Mouse (Mus musculus) limb, embryonic 10.5 days (tissue): ENCODE results near the gene Heyl. TPM values are rescaled to one million over a fixed set of nuclear protein-coding genes. Genes with fewer than 3 reads are reported as not detected.
A peak's percentile ranks its signal among the peaks of the same experiment; 100 is the strongest.

Source experiments
- DNase-seq: peaks from one replicate; pipeline ENCODE4 v3.0.0-alpha.2; 2017; ENCODE audit warnings: low spot score
- H3K27ac ChIP-seq: fragments of 300-500 bp; sonication (generic); 2 replicates; pipeline ENCODE4 v1.5.1; 2016; ENCODE audit warnings: mild to moderate bottlenecking
- H3K27me3 ChIP-seq: fragments of 300-500 bp; sonication (generic); 2 replicates; pipeline ENCODE4 v1.6.1; 2016; ENCODE audit warnings: low read depth, mild to moderate bottlenecking; ENCODE audit not compliant: poor library complexity, severe bottlenecking
- H3K36me3 ChIP-seq: fragments of 300-500 bp; sonication (generic); 2 replicates; pipeline ENCODE4 v1.6.1; 2016; ENCODE audit warnings: mild to moderate bottlenecking, moderate library complexity
- H3K4me1 ChIP-seq: fragments of 300-500 bp; sonication (generic); 2 replicates; pipeline ENCODE4 v1.6.1; 2016
- H3K4me3 ChIP-seq: fragments of 300-500 bp; sonication (generic); 2 replicates; pipeline ENCODE4 v1.5.1; 2016; ENCODE audit warnings: mild to moderate bottlenecking, moderate library complexity
- H3K9me3 ChIP-seq: fragments of 300-500 bp; sonication (generic); replicated peaks from 2 replicates; pipeline ENCODE4 v1.6.1; 2016; ENCODE audit warnings: mild to moderate bottlenecking
- WGBS: fragments of 180-500 bp; shearing (Covaris S2); methylation state at CpG from one replicate; pipeline ENCODE4 v1.1.7; 2016; 5-methylcytosine and 5-hydroxymethylcytosine counted together
- polyA plus RNA-seq: library from polyadenylated mRNA; unstranded; fragments of >200 nt; fragmentation: Nextera tagmentation; extraction: Ambion mirVana; gene quantifications from 2 replicates; pipeline ENCODE4 v1.2.1, GENCODE M21; 2016

The Heyl gene
- polyA plus RNA-seq, 1 experiment from 2014 or later, result 2.2 TPM

DNA sequence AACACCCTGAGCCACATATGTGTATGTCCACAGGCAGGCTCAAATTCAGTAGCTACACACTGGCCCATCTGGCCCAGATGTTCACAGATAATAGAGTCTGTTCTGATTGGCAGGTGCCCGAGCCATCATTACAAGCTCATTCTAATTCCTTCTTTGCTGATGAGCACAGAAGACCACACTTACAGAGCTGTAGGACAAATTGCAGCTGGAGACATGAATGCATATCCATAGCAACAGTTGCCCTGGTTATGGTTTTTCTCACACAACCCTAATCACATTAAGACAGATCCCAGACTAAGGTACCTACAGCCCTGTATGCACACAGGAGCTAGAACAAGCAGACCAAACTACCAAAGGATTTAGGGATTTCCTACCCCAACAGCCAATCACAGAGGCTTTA lies 18.0 kb upstream of the Heyl start:
- 84% methylated on average over 1 of the region's 1 CpGs for WGBS

DNA sequence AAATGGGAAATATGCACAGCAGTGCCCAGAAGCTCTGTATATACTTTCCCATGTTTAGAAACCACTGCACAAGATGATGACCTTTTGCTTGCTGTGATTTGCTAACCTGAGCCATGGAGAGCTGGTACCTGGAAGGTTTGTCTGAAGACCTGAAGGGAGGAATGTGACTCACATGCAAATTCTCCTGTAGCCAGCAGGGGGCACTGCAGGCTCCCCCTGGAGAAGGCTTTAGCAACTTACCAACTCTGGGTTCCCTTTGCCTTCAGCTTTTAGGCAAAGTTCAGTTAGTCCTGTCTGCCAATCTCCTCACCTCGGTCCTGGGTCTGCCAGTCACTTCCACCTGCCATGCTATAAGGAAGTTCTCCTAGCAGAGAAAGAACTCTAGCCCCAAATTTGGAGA lies 16.6 kb upstream of the Heyl start:
- H3K4me3 ChIP-seq, result no peak overlapping the region
- H3K9me3 ChIP-seq, result no peaks in the 10 kb centered on the region
- H3K27me3 ChIP-seq, result no peaks in the 10 kb centered on the region
- 19% methylated on average over 1 of the region's 1 CpGs for WGBS
- peak; percentile 68 for DNase-seq
- peaks cover 5% of the 10 kb centered on the region for H3K4me1 ChIP-seq
- no peak overlapping the region for H3K27ac ChIP-seq
- H3K36me3 ChIP-seq, result no peaks in the 10 kb centered on the region

More for the DNA sequence above, 18.0 kb upstream of the Heyl start:
- Histone ChIP-seq H3K4me1 (peaks cover 4% of the 10 kb centered on the region), H3K27me3 (no peaks in the 10 kb centered on the region), H3K9me3 (no peaks in the 10 kb centered on the region), H3K36me3 (no peaks in the 10 kb centered on the region), H3K4me3 (no peak overlapping the region), H3K27ac (no peak overlapping the region)
- no peak for DNase-seq

DNA sequence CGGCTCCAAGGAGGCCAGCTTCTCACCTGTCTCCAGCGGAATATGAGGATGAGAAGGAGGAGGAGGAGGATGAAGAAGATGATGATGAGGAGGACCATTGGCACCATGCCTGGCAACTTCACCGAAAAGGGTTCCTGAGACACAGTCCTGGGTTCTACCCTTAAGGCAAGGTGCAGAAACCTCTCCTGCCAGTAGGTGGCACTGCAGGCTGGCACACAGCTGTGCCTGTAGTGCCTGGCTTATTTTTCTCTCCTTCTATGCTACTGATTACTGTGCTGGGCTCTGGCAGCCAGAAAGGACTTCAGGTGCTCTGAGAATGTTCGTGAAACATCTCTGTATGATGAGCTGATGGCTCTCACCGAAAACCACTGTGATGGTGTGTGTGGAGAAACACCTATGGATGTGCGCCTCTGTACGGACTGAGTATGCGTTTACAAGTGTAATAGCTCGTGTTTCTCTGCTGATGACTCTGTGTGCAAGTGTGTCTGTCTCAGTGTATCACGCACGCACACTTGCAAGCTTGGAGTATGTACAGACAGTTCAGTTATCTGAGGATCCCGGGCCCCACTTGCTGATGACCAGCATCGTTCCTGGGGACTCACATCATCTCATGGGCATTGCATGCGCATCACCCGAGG lies 13.5 kb upstream of the Heyl start:
- Histone ChIP-seq H3K9me3 (no peaks in the 10 kb centered on the region), H3K4me1 (peaks cover 5% of the 10 kb centered on the region), H3K36me3 (no peaks in the 10 kb centered on the region), H3K4me3 (no peak overlapping the region), H3K27me3 (no peaks in the 10 kb centered on the region), H3K27ac (no peak overlapping the region)
- WGBS, result 72% methylated on average over 15 of the region's 15 CpGs
- peak; percentile 82 for DNase-seq

DNA sequence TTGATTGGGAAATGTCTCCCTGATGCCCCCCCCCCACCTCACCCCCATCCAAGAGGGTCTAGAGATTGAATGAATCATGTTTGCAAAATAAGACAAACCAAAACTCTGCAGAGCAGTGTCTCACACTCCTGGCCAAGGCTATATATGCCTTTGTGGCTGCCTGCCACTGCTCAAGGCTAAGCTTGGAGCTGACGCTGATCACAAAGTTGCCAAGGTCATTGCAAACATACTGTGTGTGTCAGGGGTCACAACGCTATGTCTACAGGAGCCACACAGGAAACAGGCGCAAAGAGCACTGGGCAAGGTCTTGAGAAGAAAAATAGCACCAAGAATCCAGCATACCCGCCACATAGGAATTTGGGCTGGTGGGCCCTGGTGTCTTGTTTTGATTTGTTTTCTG lies 12.7 kb upstream of the Heyl start:
- H3K4me1 ChIP-seq, result peaks cover 6% of the 10 kb centered on the region
- no peaks in the 10 kb centered on the region for H3K36me3 ChIP-seq
- no peaks in the 10 kb centered on the region for H3K27me3 ChIP-seq
- H3K4me3 ChIP-seq, result no peak overlapping the region
- no peaks in the 10 kb centered on the region for H3K9me3 ChIP-seq
- H3K27ac ChIP-seq, result no peak overlapping the region
- no peak for DNase-seq
- 82% methylated on average over 4 of the region's 4 CpGs for WGBS

DNA sequence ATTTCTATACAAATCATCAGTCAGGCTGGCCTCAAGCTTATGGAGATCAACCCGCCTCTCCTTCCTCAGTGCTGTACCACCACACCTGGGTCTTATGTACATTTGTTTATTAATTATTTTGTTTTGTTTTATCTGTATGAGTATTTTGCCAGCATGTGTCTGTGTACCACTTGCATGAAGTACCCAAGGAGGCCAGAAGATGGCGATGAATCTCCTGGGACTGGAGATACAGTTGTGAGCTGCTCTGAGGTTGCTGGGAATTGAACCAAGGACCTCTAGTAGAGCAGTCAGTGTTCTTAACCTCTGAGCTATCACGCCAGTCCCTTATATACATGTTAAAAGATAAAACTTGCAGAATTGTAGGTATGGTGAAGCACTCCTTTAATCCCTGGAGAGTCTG lies 10.0 kb upstream of the Heyl start:
- Histone ChIP-seq H3K4me1 (peaks cover 26% of the 10 kb centered on the region), H3K27me3 (peaks cover 4% of the 10 kb centered on the region; the same call in 1 of the 2 replicates), H3K27ac (no peak overlapping the region), H3K9me3 (no peaks in the 10 kb centered on the region), H3K4me3 (no peak overlapping the region), H3K36me3 (no peaks in the 10 kb centered on the region)
- WGBS, result 41% methylated on average over 3 of the region's 3 CpGs
- DNase-seq, result no peak

DNA sequence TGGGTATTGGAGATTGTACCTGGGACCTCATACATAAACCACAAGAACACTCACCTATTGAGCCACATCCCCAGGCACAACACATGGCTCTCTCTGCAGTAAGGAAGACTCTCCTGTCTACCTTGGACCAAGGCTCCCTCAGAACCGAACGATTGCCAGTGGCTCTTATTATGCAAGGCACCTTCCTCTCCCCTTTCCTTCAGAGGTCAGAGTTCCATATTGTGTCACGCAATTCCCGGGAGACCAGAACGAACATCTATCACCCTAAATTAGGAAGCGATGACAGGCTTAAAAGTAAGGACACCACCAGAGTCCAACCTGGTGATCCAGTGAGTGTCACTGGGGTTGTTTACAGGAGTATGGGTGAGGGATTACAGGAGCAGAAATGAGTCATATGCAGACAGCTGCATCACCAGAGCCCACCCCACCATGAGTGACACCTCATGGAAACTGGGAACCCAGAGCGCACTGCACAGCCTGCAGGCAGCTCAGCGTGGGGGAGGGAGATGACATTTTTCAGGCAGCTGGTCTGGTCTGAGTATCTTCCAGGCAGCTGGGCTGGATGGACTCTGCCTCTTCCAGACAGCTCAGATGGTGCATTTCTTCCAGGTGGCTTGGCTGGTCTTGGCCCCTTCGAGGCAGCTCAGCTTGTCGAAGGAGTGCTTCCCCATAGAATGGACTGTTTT lies 7.5 kb upstream of the Heyl start:
- DNase-seq, result no peak
- no peaks in the 10 kb centered on the region for H3K9me3 ChIP-seq
- peaks cover 29% of the 10 kb centered on the region for H3K27me3 ChIP-seq
- H3K36me3 ChIP-seq, result no peaks in the 10 kb centered on the region
- WGBS, result 59% methylated on average over 10 of the region's 10 CpGs
- peaks cover 33% of the 10 kb centered on the region for H3K4me1 ChIP-seq
- no peak overlapping the region for H3K27ac ChIP-seq
- no peak overlapping the region for H3K4me3 ChIP-seq

GRCm38 (mm10) chr4:123227707-123228106 lies 5.6 kb upstream of the Heyl start:
- no peak for DNase-seq
- Histone ChIP-seq H3K36me3 (no peaks in the 10 kb centered on the region), H3K4me1 (peaks cover 33% of the 10 kb centered on the region), H3K4me3 (no peak overlapping the region), H3K27me3 (peaks cover 44% of the 10 kb centered on the region), H3K27ac (0 out of 2 replicates have a peak overlapping the region, but pooled peaks have one; percentile 4), H3K9me3 (no peaks in the 10 kb centered on the region)
- WGBS, result 44% methylated on average over 4 of the region's 4 CpGs

DNA sequence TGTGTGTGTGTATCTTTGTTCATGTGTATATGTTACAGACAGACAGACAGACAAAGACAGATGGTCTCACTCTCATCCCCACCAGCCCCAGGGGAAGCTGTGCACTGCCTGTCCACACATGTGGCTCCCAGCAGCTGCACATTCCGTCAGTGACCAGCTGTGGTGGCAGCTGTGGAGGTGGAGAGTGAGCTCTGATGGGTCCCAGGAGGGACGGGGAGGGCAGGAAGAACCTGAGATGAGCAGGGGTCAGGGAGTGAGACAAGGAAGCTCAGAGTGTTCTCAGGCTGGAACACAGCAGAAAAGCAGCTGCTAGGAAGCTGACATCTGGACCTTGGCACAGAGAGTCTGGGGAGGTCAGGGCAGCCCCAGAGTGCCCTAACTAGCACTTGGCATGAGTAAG lies 5.1 kb upstream of the Heyl start:
- peaks cover 35% of the 10 kb centered on the region for H3K4me1 ChIP-seq
- peak; percentile 57 for DNase-seq
- H3K27me3 ChIP-seq, result peaks cover 50% of the 10 kb centered on the region
- H3K4me3 ChIP-seq, result no peak overlapping the region
- no peak overlapping the region for H3K27ac ChIP-seq
- H3K36me3 ChIP-seq, result no peaks in the 10 kb centered on the region
- 26% methylated on average over 2 of the region's 2 CpGs for WGBS
- no peaks in the 10 kb centered on the region for H3K9me3 ChIP-seq

DNA sequence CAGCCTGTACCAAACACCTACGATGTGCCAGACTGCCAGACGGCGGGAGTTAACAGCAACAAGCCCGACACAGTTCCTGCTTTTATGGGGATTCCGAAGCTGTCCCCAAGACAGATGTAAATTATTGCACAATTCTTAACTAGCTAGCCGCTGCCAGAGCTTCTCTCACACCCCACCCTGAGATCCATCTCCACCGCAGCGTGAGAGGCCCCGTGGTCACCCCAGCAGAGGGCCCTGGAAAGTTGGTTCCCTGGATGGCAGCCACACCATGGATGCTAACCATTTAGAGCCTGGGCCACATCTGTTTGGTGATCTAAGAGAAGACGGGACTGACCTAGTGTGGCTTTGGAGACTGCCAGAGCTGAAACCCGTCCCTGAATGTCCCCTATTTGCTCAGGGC lies 4.2 kb upstream of the Heyl start:
- no peak for DNase-seq
- 57% methylated on average over 11 of the region's 11 CpGs for WGBS
- Histone ChIP-seq H3K4me3 (no peak overlapping the region), H3K36me3 (no peaks in the 10 kb centered on the region), H3K27me3 (peaks cover 59% of the 10 kb centered on the region), H3K9me3 (no peaks in the 10 kb centered on the region), H3K27ac (no peak overlapping the region), H3K4me1 (peaks cover 44% of the 10 kb centered on the region)

DNA sequence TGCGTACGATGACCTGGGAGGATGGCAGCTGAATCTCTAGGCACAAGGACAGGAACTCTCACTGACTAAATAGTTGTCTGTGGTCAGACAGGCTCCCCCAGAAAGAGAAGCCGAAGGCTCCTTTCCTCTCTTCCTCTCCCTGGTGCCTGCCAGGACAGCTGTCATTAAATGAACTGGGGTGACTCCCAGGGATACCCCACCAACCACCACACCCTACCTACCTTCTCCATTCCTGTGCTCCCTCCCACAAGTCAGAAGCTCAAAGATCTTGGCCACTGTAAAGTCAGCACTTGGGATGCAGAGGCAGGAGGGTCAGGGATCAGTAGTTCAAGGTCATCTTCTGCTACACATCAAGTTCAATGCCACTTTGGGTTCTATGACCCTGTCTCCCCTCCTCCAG lies 515 bp upstream of the Heyl start:
- Histone ChIP-seq H3K9me3 (no peaks in the 10 kb centered on the region), H3K4me1 (peaks cover 49% of the 10 kb centered on the region), H3K27me3 (peaks cover 89% of the 10 kb centered on the region), H3K4me3 (peak overlapping the region; percentile 59; the same call in 1 of the 2 replicates), H3K27ac (no peak overlapping the region), H3K36me3 (no peaks in the 10 kb centered on the region)
- no peak for DNase-seq
- 71% methylated on average over 3 of the region's 3 CpGs for WGBS

GRCm38 (mm10) chr4:123235835-123236430 lies 2.6 kb downstream of the Heyl start:
- no peaks in the 10 kb centered on the region for H3K9me3 ChIP-seq
- no peak for DNase-seq
- H3K4me3 ChIP-seq, result no peak overlapping the region
- 0 out of 2 replicates have a peak overlapping the region, but pooled peaks have one; percentile 4 for H3K27ac ChIP-seq
- 72% methylated on average over 9 of the region's 9 CpGs for WGBS
- peaks cover 57% of the 10 kb centered on the region for H3K4me1 ChIP-seq
- H3K36me3 ChIP-seq, result no peaks in the 10 kb centered on the region
- peaks cover 91% of the 10 kb centered on the region for H3K27me3 ChIP-seq

DNA sequence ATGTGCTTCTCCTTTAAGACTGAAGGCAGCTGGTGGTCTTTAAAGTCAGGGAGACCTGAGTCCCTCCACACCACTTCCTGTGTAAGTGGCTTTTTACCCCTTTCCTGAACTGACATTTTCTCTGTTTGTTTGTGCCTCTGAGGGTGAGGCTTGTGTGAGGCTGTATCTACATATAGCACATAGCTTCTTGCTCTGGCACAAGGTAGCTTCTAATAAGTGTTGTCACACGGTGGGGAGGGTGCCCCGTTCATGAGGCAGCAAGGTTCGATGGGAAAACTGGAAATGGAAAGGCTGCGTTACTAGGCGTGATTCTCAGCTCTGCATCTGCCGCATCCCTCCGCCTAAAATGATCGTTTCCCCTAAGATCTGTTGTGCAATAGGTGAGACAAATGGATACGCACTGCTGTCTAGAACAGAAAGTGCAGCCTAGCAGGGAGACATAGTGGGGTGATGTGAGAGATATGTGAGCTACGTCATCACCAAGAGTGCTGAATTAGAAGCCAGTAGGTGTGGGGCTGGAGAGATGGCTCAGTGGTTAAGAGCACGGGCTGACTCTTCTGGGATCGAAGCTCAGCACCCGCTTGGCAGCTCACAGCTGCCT lies 3.2 kb downstream of the Heyl start:
- 88% methylated on average over 13 of the region's 13 CpGs for WGBS
- H3K4me1 ChIP-seq, result peaks cover 57% of the 10 kb centered on the region
- no peak for DNase-seq
- H3K36me3 ChIP-seq, result no peaks in the 10 kb centered on the region
- H3K4me3 ChIP-seq, result no peak overlapping the region
- H3K27ac ChIP-seq, result no peak overlapping the region
- H3K27me3 ChIP-seq, result peaks cover 94% of the 10 kb centered on the region
- H3K9me3 ChIP-seq, result no peaks in the 10 kb centered on the region
